Mouse (Mus musculus) cerebellum, adult (tissue): ENCODE data around the gene Maml2.

Source experiments
- ATAC-seq: cut with Nextera tagmentation; 2 replicates; pipeline ENCODE4 v1.9.2; 2017; ENCODE audit warnings: mild to moderate bottlenecking, moderate library complexity, mixed read lengths; ENCODE audit not compliant: insufficient number of reproducible peaks, low FRiP score, low TSS enrichment

The Maml2 gene

GRCm38 (mm10) chr9:13561335-13561734 lies 263.6 kb downstream of the Maml2 start:
- ATAC-seq: no peak

DNA sequence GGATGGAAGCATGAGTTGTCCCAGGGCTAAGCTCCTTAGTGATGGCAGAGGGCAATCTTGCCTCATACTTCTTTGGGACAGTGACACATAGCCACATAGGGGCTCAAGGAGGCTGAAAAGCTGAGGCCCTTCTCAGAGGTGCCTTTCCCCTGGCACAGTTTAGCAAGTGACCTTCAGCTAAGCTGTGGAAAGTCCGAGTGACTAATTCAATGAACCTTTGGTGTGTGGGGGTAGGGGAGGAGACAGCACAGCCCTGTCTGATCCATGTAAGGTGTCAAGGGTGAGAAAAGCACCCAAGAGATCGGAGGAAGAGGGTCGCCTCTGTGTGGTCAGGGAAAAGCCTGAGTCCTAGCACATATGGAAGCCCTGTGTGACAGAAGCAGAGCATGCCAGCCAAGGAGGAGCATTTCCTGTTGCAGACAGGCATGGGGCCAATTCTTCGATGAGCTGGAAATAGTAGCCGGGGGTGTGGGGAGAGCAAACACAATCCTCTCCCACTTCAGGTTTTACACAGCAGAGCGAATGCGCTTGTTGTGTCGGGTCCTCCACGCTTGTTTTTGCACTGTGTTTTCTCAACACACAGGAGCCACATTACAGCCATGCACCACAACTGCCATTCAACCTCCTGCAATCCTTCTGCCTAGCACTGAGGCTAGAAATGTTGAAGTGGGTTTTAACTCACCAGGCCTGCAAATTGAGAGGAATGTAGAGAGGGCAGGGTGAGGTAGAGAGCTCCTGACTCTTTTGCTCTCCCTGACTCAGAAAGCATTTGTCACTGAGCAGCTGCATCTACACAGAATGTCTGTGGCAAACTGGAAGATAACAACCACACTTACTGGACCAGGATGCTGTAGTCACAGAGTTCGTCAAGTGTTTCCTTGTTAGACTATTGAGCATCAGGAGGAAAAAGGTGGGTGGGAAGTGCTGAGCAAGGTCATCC lies 266.0 kb downstream of the Maml2 start:
- ATAC-seq: peak; percentile 78

GRCm38 (mm10) chr9:13565343-13566019 lies 267.7 kb downstream of the Maml2 start:
- no peak for ATAC-seq

DNA sequence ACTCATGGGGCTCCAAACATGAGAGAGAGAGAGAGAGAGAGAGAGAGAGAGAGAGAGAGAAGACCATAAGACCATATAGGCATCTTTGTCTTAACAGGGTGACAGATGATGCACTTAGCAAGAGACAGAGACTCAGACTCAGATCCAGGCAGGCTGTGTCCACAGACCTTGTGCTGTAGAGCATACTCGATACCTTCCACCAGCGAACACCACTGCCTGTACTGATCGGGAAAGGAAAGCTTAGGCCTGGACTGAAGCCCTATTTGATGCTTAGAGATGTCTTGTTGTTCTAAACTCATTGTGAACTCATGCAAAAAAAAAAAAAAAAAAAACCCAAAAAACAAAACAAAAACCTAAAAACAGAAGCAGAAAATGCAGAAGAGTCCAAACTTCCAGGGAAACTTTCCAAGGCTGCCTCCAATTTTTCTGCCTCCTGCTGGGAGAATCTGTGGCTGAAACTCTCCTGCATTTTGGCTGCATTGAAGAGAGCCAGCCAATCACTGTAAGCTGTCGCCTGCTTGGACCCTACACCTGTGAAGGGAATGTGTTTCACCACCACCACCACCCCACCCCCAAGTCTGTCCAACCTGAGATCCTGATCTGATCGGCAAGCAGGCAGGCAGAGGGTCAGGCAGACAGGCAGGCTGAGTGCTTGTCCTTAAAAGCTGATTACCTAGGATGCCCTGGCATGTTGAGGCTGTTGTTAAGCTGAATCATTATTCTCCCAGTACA lies 268.6 kb downstream of the Maml2 start:
- ATAC-seq: no peak

DNA sequence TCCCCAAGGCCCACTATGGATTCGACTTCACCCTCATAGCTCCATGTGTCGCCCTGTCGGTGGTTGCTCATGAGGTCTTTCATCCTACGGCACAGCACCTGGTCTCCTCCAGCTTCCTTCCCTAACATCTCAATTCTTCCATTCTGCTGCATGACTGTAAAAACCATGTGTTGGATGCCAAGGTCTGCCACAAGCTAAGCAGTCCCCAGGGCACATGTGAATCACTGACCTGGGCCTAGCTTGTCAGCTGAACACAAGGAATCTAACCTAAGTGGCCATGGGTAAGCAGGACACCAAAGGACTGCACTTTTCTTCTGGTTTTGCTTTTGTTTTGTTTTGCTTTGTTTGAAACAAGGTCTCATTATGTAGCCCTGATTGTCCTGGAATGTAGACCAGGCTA lies 271.3 kb downstream of the Maml2 start:
- no peak for ATAC-seq

GRCm38 (mm10) chr9:13572847-13573246 lies 275.1 kb downstream of the Maml2 start:
- no peak for ATAC-seq

DNA sequence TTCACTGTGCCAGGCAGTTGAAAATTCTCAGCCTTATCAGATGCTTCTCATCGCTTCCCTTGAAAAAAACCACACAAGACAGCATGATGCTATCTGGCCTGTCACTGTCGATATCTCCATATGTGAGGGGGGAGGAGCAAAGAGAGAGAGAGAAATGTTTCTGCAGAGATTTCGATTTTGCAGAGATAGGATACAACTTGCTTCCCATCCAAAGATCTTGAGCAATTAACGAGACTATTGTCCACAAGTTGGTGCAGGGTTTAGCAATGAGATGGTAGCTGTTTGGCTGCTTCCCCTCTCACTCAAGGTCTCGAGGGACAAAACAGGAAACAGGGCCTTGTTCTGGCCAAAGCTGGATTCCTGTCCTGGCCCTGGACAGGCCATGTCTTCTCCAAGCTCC lies 276.3 kb downstream of the Maml2 start:
- no peak for ATAC-seq

DNA sequence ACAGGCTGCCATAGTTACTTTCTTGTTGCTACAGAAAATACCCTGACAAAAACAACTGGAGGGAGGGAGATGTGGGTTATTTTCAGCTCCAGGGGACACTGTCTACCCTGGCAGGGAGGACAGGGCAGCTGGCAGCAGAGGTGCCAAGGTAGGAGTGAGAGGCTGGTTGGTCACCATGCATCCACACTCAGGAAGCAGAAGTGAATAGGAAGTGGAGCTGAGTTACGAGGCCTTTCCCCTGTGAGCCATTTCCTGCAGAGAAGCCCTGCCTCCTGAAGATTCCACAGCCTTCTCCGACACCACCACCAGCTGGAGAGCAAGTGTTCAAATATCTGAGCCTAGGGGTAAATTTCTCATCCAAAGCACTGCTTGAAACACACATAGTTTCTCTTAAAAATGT lies 277.2 kb downstream of the Maml2 start:
- ATAC-seq: no peak

DNA sequence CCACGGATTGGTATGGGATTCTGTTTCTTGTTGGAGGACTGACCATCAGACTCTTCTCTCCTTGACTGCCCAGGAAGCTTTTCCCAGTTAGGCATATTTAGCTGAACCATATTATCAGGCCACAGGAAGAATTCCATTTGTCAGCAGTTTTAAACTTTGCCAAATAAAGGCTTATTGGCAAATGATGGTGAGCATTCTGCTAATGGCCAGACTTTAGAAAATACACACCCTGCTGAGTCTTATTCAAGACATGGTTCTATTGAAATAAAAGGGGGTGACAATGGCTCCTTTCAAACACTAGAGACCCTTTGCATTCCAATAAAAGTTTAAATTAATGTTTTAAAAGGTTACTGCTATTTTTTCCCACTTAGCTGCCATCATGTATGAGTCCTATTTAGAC lies 279.4 kb downstream of the Maml2 start:
- no peak for ATAC-seq

- ATAC-seq: no peak
Measured at GRCm38 (mm10) chr9:13581184-13581583, 283.4 kb downstream of the Maml2 start.

DNA sequence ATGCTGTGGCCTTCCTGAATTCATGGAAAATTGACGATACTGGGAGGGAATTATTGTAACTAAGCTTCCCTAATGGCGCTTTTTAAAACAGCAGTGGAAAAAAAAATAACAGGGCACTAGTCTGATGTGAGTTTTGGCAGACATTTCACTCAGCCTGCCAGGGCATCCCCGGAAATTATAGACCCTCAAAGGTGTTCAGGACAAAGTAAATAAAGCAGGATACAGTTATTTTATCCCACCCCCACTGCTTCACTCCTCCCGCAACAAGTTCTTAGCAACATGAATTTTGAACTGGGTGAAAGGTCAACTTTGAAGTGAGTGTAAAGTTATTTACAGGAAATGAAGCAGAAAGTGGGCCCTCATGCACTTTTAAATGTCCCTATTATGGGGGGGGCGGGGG lies 286.2 kb downstream of the Maml2 start:
- no peak for ATAC-seq

- no peak for ATAC-seq
Measured at GRCm38 (mm10) chr9:13584435-13584834, 286.7 kb downstream of the Maml2 start.

- ATAC-seq: no peak
Measured at GRCm38 (mm10) chr9:13587085-13587933, 289.6 kb downstream of the Maml2 start.

- no peak for ATAC-seq
Measured at GRCm38 (mm10) chr9:13588786-13589185, 291.0 kb downstream of the Maml2 start.

DNA sequence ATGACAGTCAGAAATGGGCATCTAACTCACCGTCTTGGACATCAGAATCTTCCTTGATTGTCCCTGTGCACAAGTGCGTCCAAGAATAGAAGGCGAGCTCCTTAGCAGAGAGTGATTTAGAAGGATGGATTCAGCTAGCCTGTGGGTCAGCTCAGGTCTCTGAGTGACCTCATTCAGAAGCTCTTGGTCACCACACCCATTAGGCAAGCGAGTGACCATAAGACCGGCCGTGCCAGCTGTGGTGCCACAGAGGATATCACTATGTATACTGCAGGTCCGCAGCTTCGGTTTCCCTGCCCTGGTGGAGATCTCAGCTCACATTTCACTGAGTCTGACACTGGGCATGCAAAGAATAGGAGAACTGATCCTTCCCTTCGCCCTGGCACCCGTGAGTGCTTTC lies 294.9 kb downstream of the Maml2 start:
- no peak for ATAC-seq

GRCm38 (mm10) chr9:13597736-13598135 lies 300.0 kb downstream of the Maml2 start:
- ATAC-seq: peak; percentile 93

DNA sequence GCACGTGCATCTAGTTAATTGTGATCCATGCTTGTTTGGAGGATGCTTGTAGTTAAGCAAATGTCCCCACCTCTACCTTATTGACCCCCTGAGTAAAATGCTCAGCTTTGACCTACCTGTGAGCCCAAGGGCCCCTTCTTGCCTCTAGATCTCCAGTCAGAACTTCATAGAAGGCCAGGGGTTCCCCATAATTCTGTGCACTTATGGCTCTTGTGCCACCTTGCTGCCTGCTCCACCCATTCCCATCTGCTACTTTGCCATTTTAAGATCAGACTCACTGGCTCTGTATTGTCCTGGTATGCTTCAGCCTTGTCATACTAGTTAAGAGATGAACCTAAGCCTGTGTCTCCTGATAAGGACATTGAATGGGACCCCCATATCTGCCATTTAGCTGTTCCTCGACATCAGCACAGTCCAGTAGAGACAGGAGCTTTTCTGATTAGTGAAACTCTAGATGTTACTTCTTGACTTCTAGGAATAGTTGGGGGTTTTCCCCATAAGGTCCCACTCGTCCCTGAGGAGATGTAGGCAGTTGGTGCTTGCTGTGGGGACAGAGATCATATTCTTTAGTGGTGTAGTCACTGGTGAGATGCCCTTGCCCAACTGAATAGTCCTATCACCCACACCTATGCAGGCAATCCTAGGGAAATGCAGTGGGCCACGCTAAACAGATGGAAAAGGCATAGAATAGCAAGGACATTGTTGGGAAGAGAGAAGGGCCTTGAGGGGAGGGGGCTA lies 301.0 kb downstream of the Maml2 start:
- ATAC-seq: no peak

DNA sequence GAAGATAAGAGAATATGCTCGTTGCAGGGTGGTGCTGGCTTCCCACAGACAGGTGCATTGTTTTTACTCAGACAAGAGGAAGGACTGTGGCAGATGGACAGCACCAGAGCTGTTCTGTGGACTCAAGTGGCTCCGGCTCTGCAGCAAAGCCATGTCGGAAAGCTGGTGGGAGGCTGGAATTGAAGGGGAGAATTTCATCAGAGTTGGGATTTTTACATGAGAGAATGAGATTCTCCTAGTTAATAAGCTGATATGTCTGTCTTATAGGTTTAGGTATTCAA lies 301.5 kb downstream of the Maml2 start:
- no peak for ATAC-seq

DNA sequence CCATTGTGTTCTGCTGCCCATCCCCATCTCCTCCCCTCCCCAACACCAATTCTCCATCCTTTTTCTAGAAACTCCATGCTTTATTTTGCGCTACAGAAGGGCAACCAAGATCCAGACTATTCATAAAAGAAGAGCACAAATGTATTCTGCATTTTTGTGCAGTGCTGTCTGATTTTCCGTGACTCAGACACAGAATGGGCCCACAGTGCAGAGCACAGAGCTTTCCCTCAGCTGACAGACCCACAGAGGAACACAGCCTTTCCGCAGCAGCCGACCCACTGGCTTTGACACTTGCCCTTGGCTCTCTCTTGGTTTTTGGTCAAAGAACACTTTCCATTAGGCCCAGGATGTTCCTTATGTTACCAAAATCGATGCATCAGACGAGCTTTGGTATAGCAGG lies 302.0 kb downstream of the Maml2 start:
- ATAC-seq: no peak

GRCm38 (mm10) chr9:13601729-13602128 lies 304.0 kb downstream of the Maml2 start:
- ATAC-seq: no peak
